Mouse (Mus musculus) CH12.LX (cell line): Measurements from ENCODE around the gene Ubap2. TPM values are rescaled to one million over a fixed set of nuclear protein-coding genes. Genes with fewer than 3 reads are reported as not detected.
A peak's percentile ranks its signal among the peaks of the same experiment; 100 is the strongest.

Experiments used
- DNase-seq: peaks from one replicate; pipeline ENCODE4 v3.0.0-alpha.2; 2013; ENCODE audit errors: extremely low read depth
- H3K27ac ChIP-seq: 2 replicates; pipeline ENCODE4 v1.5.1; 2012; ENCODE audit warnings: low read depth, mild to moderate bottlenecking, control low read depth, moderate library complexity; ENCODE audit not compliant: insufficient read depth
- H3K27me3 ChIP-seq: replicated peaks from 2 replicates; pipeline ENCODE3; 2012; ENCODE audit warnings: inconsistent platforms
- H3K36me3 ChIP-seq, 2 experiments: replicated peaks in 1 of 2; 2 replicates each; pipeline versions ENCODE3 to v1.6.1; 2012; ENCODE audit warnings: inconsistent platforms in 1 of 2, low read length in 1 of 2, mild to moderate bottlenecking in 1 of 2, mixed read lengths in 1 of 2, moderate library complexity in 1 of 2; ENCODE audit not compliant: control insufficient read depth in 1 of 2, insufficient read depth in 1 of 2
- H3K4me1 ChIP-seq, 2 experiments: 2 replicates each; pipeline ENCODE4 v1.6.1; 2012; ENCODE audit warnings: inconsistent platforms in 1 of 2, moderate library complexity in 1 of 2; ENCODE audit not compliant: insufficient read depth in 2 of 2, control insufficient read depth in 1 of 2
- H3K4me2 ChIP-seq: 2 replicates; pipeline ENCODE4 v1.6.1; 2012; ENCODE audit warnings: low read depth, mild to moderate bottlenecking, control low read depth; ENCODE audit not compliant: poor library complexity, insufficient read depth, severe bottlenecking
- H3K4me3 ChIP-seq, 3 experiments: fragments of 150-350 bp in 1 of 3; sonication (generic) in 1 of 3; replicated peaks in 1 of 3; 2 replicates each; pipeline versions ENCODE3 to v1.5.1; 2011 to 2012; ENCODE audit warnings: low read depth in 2 of 3, low read length in 2 of 3, mild to moderate bottlenecking in 2 of 3, moderate library complexity in 2 of 3, control low read depth in 1 of 3, improper control_type of control experiment in 1 of 3, inconsistent platforms in 1 of 3, mixed read lengths in 1 of 3; ENCODE audit not compliant: poor library complexity in 1 of 3
- H3K79me2 ChIP-seq: replicated peaks from 2 replicates; pipeline ENCODE4 v1.6.1; 2012; ENCODE audit warnings: mild to moderate bottlenecking, moderate library complexity; ENCODE audit not compliant: control insufficient read depth, poor library complexity, insufficient read depth, severe bottlenecking; ENCODE audit errors: extremely low read depth
- H3K9ac ChIP-seq: 2 replicates; pipeline ENCODE4 v1.6.1; 2012; ENCODE audit warnings: low read depth, mild to moderate bottlenecking, control low read depth, moderate library complexity; ENCODE audit not compliant: insufficient read depth
- H3K9me3 ChIP-seq: replicated peaks from 2 replicates; pipeline ENCODE3; 2012; ENCODE audit warnings: low read length, inconsistent platforms, mixed read lengths
- BHLHE40 ChIP-seq: IDR thresholded peaks from 2 replicates; pipeline ENCODE4 v1.6.1; 2011; ENCODE audit warnings: mild to moderate bottlenecking, low read depth, low read length, improper control_type of control experiment
- CHD1 ChIP-seq: IDR thresholded peaks from 2 replicates; pipeline ENCODE4 v1.6.1; 2012; ENCODE audit warnings: low read depth, low read length, improper control_type of control experiment, inconsistent platforms
- CHD2 ChIP-seq: IDR thresholded peaks from 2 replicates; pipeline ENCODE4 v1.6.1; 2011; ENCODE audit warnings: low read length, improper control_type of control experiment
- CTCF ChIP-seq, 2 experiments: IDR thresholded peaks in 1 of 2; conservative IDR thresholded peaks in 1 of 2; 2 replicates each; pipeline ENCODE4 v1.5.1; 2011 to 2012; ENCODE audit warnings: low read depth in 2 of 2, low read length in 2 of 2, improper control_type of control experiment in 1 of 2, inconsistent platforms in 1 of 2, mild to moderate bottlenecking in 1 of 2, moderate library complexity in 1 of 2
- ETS1 ChIP-seq: conservative IDR thresholded peaks from 2 replicates; pipeline ENCODE4 v1.6.1; 2012; ENCODE audit warnings: low read depth, mild to moderate bottlenecking, inconsistent platforms, low read length, improper control_type of control experiment, moderate library complexity
- HCFC1 ChIP-seq: IDR thresholded peaks from 2 replicates; pipeline ENCODE4 v1.6.1; 2012; ENCODE audit warnings: low read depth, mild to moderate bottlenecking, inconsistent platforms, low read length, improper control_type of control experiment
- JUND ChIP-seq: conservative IDR thresholded peaks from 2 replicates; pipeline ENCODE4 v1.6.1; 2011; ENCODE audit warnings: low read depth, low read length, improper control_type of control experiment
- MAX ChIP-seq: IDR thresholded peaks from 2 replicates; pipeline ENCODE4 v1.6.1; 2011; ENCODE audit warnings: low read length, improper control_type of control experiment
- MAZ ChIP-seq: IDR thresholded peaks from 2 replicates; pipeline ENCODE4 v1.6.1; 2012; ENCODE audit warnings: low read depth, mild to moderate bottlenecking, inconsistent platforms, low read length, improper control_type of control experiment, moderate library complexity
- MEF2A ChIP-seq: IDR thresholded peaks from 2 replicates; pipeline ENCODE4 v1.6.1; 2014; ENCODE audit warnings: low read depth, mild to moderate bottlenecking, inconsistent platforms, low read length, improper control_type of control experiment, borderline replicate concordance
- MXI1 ChIP-seq: IDR thresholded peaks from 2 replicates; pipeline ENCODE4 v1.6.1; 2011; ENCODE audit warnings: mild to moderate bottlenecking, low read depth, low read length, improper control_type of control experiment
- MYC ChIP-seq: IDR thresholded peaks from 2 replicates; pipeline ENCODE4 v1.6.1; 2011; ENCODE audit warnings: low read depth, mild to moderate bottlenecking, improper control_type of control experiment, low read length
- NELFE ChIP-seq: IDR thresholded peaks from 2 replicates; pipeline ENCODE4 v1.6.1; 2011; ENCODE audit warnings: low read depth, low read length, improper control_type of control experiment
- NRF1 ChIP-seq: IDR thresholded peaks from 2 replicates; pipeline ENCODE4 v1.6.1; 2014; ENCODE audit warnings: low read depth, mild to moderate bottlenecking, inconsistent platforms, low read length, improper control_type of control experiment, moderate library complexity
- PAX5 ChIP-seq: IDR thresholded peaks from 2 replicates; pipeline ENCODE4 v1.6.1; 2012; ENCODE audit warnings: low read length, inconsistent platforms, mixed read lengths
- POLR2AphosphoS2 ChIP-seq: IDR thresholded peaks from 2 replicates; pipeline ENCODE4 v1.6.1; 2011; ENCODE audit warnings: low read depth, low read length, improper control_type of control experiment
- RAD21 ChIP-seq: IDR thresholded peaks from 2 replicates; pipeline ENCODE4 v1.6.1; 2011; ENCODE audit warnings: low read depth, mild to moderate bottlenecking, low read length, improper control_type of control experiment, moderate library complexity
- RCOR1 ChIP-seq: conservative IDR thresholded peaks from 2 replicates; pipeline ENCODE4 v1.6.1; 2012; ENCODE audit warnings: low read depth, mild to moderate bottlenecking, inconsistent platforms, low read length, improper control_type of control experiment
- SIN3A ChIP-seq: IDR thresholded peaks from 2 replicates; pipeline ENCODE4 v1.6.1; 2012; ENCODE audit warnings: low read length, improper control_type of control experiment, inconsistent platforms
- SMC3 ChIP-seq: IDR thresholded peaks from 2 replicates; pipeline ENCODE4 v1.6.1; 2011; ENCODE audit warnings: low read depth, low read length, improper control_type of control experiment
- TBP ChIP-seq: conservative IDR thresholded peaks from 2 replicates; pipeline ENCODE4 v1.6.1; 2011; ENCODE audit warnings: low read depth, low read length, improper control_type of control experiment
- USF1 ChIP-seq: IDR thresholded peaks from 2 replicates; pipeline ENCODE4 v1.6.1; 2014; ENCODE audit warnings: low read depth, mild to moderate bottlenecking, inconsistent platforms, low read length, improper control_type of control experiment
- ZC3H11A ChIP-seq: IDR thresholded peaks from 2 replicates; pipeline ENCODE4 v1.6.1; 2012; ENCODE audit warnings: low read depth, mild to moderate bottlenecking, inconsistent platforms, low read length, improper control_type of control experiment
- ZKSCAN1 ChIP-seq: IDR thresholded peaks from 2 replicates; pipeline ENCODE4 v1.6.1; 2012; ENCODE audit warnings: low read depth, inconsistent platforms, low read length, improper control_type of control experiment, borderline replicate concordance
- dilution Hi-C: fragments of 300-500 bp; cut with MboI; formaldehyde crosslinking; loops from 2 replicates; pipeline ENCODE4 v1.14.3; 2020; ENCODE audit warnings: low sequenced_read_pairs; ENCODE audit not compliant: extremely low pct_unique_long_range_greater_than_20kb, extremely low pct_ligation_motif_present
- in situ Hi-C: fragments of 300-500 bp; cut with MboI; formaldehyde crosslinking; loops from 3 replicates; pipeline ENCODE4 v1.14.3; 2019; ENCODE audit warnings: low sequenced_read_pairs, low pct_ligation_motif_present, low pct_unique_long_range_greater_than_20kb, mixed read lengths
- polyA plus RNA-seq: library from polyadenylated mRNA; unstranded; fragments of >175 nt; gene quantifications from 2 replicates; pipeline ENCODE4 v1.2.1, GENCODE M21; 2012; ENCODE audit warnings: low read depth; ENCODE audit not compliant: insufficient read length
- total RNA-seq, 2 experiments: library from RNA; depleted of rRNA; stranded (reverse); fragments of 300-350 nt in 1 of 2; fragments of >200 nt in 1 of 2; gene quantifications; 2 replicates each; pipeline ENCODE4 v1.2.3; 2012 to 2014

Ubap2 gene
- total and polyA plus RNA-seq, 3 experiments, result 5.4 to 115 (median 17.4) TPM

GRCm38 (mm10) chr4:41284087-41284486, 9.1 kb upstream of the Ubap2 start:
- H3K36me3 ChIP-seq, result no peaks in the 10 kb centered on the region
- H3K79me2 ChIP-seq, result no peaks in the 10 kb centered on the region
- DNase-seq, result no peak
- H3K4me2 ChIP-seq, result no peak overlapping the region
- no peaks in the 10 kb centered on the region for H3K9me3 ChIP-seq
- 0 out of 4 replicates have a peak, but pooled peaks cover 0 to 2% of the 10 kb centered on the region in 2 experiments for H3K4me1 ChIP-seq
- in situ Hi-C loops (no loop called here), dilution Hi-C loops (no loop called here)
- H3K27me3 ChIP-seq, result no peaks in the 10 kb centered on the region
- no peak for TF ChIP-seq ETS1
- TF ChIP-seq MAX, result no peak
- no peak for TF ChIP-seq POLR2AphosphoS2
- TF ChIP-seq MXI1, result no peak
- TF ChIP-seq BHLHE40, result no peak
- TF ChIP-seq PAX5, result no peak
- TF ChIP-seq, all 38 proteins: peak for 0
- Histone ChIP-seq H3K9ac (no peak overlapping the region), H3K4me3 (no peak overlapping the region), H3K27ac (no peak overlapping the region)

GRCm38 (mm10) chr4:41275927-41276326, 983 bp upstream of the Ubap2 start:
- dilution Hi-C loops (no loop called here), in situ Hi-C loops (no loop called here)
- Histone ChIP-seq H3K36me3 (peaks cover 2 to 12% of the 10 kb centered on the region in 2 experiments), H3K9ac (peak overlapping the region; percentile 46), H3K4me2 (peak overlapping the region; percentile 79; the same call in 1 of the 2 replicates), H3K4me1 (peaks cover 0 to 30% of the 10 kb centered on the region in 2 experiments; a peak in 2 of 4 replicates), H3K9me3 (no peaks in the 10 kb centered on the region), H3K27me3 (no peaks in the 10 kb centered on the region), H3K79me2 (peaks cover 37% of the 10 kb centered on the region), H3K27ac (no peak overlapping the region), H3K4me3 (peak overlapping the region in 1 of 3 experiments; percentile 91)
- no peak for DNase-seq
- TF ChIP-seq CHD1 (0 out of 2 replicates have a peak, but pooled peaks have one; percentile 50), CTCF (conservative IDR thresholded peaks at IDR 0.05 in 1 of 2, IDR thresholded peaks at IDR 0.05 in 1 of 2; ENCODE audit: low read depth in 2 of 2, low read length in 2 of 2) (no peak), SMC3 (no peak)

DNA sequence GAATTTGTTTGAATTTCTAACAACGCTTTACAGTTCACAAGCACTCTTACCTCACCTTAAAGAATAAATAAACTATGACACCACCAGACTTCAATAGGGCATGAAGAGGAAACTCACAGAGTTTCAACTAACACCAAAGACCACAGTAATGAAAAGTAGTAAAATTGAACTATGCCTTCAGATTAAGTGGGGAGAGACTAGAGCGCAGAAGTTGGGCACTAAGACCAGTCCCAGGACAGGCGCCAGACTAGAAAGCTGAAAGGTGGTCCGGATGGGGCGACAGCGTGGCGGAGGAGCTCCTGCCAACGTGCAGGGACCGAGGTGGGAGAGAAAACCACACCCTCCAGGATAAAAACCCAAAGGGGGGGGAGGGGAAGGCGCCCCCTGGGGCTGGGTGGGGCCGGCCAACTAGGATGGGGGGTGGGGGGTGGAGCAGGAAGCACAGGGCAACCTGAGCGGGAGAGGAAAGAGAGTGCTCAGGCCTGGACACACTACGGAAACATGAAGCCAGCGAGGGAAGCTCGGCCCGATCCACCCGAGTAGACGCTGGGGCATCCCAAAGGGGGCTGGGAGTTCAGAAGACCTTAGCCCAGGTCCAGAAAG, 466 bp downstream of the Ubap2 start:
- peaks cover 0 to 35% of the 10 kb centered on the region in 2 experiments; a peak in 2 of 4 replicates for H3K4me1 ChIP-seq
- H3K4me2 ChIP-seq, result peak overlapping the region; percentile 97
- peak; percentile 55 for DNase-seq
- H3K4me3 ChIP-seq, result peak overlapping the region; percentile 63 to 91 (median 75)
- H3K27me3 ChIP-seq, result no peaks in the 10 kb centered on the region
- H3K9me3 ChIP-seq, result no peaks in the 10 kb centered on the region
- H3K9ac ChIP-seq, result peak overlapping the region; percentile 55
- in situ Hi-C loops, result no loop called here
- peaks cover 51% of the 10 kb centered on the region for H3K79me2 ChIP-seq
- TF ChIP-seq SIN3A, result peak; percentile 22; the same call in 1 of the 2 replicates
- TF ChIP-seq ZC3H11A, result no peak
- no peak for TF ChIP-seq MXI1
- TF ChIP-seq JUND, result no peak
- no peak for TF ChIP-seq TBP
- 0 out of 2 replicates have a peak, but pooled peaks have one; percentile 22 for TF ChIP-seq ETS1
- no peak for TF ChIP-seq NRF1
- TF ChIP-seq MYC, result no peak; the same call in none of the 2 replicates
- no peak for TF ChIP-seq CTCF (conservative IDR thresholded peaks at IDR 0.05 in 1 of 2, IDR thresholded peaks at IDR 0.05 in 1 of 2; ENCODE audit: low read depth in 2 of 2, low read length in 2 of 2)
- TF ChIP-seq MAX, result no peak
- no peak for TF ChIP-seq MEF2A
- TF ChIP-seq RAD21, result no peak
- TF ChIP-seq MAZ, result no peak
- TF ChIP-seq ZKSCAN1, result no peak
- no peak for TF ChIP-seq RCOR1
- TF ChIP-seq CHD2, result peak; percentile 39; the same call in 1 of the 2 replicates
- no peak for TF ChIP-seq SMC3
- TF ChIP-seq USF1, result no peak
- TF ChIP-seq NELFE, result no peak
- no peak for TF ChIP-seq HCFC1
- H3K27ac ChIP-seq, result peak overlapping the region; percentile 70
- H3K36me3 ChIP-seq, result peaks cover 9 to 24% of the 10 kb centered on the region in 2 experiments
- dilution Hi-C loops, result no loop called here
